Mouse (Mus musculus): ENCODE results near the gene Haus2. TPM values are rescaled to one million over a fixed set of nuclear protein-coding genes. Genes with fewer than 3 reads are reported as not detected.

Haus2 gene
- polyA plus RNA-seq, 1 experiment = 34.5 TPM

DNA sequence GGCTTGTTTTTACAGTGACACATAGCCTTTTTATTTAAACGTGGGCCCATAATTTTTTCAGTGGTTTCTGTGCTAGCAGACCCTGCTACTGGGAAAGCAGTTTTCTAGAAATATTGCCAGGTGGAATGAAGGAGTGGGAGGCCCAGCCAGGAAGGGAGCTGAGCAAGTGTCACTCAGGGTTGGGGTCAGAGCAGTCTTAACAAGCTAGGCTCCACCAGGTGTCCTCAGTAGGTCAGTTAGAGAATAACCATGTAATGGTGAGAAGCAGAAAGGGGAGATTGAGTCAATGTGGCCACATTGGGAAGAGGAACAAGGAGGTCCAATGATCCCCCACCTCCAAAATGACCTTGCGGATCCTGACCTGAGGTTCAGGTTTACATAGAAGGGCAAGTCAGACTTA is 45.5 kb downstream of the Haus2 start:
- no peaks in the 10 kb centered on the region for H3K36me3 ChIP-seq (ENCODE audit: control insufficient read depth, insufficient read depth, low read length, poor library complexity, severe bottlenecking)
- H3K9ac ChIP-seq (ENCODE audit: low read depth, poor library complexity, severe bottlenecking) = no peak overlapping the region
- H3K27ac ChIP-seq (ENCODE audit: insufficient read depth, low read length) = no peak overlapping the region
- TF ChIP-seq POLR2A (IDR thresholded peaks at IDR 0.05; ENCODE audit: insufficient read depth, low read length) = no peak
- no peak for TF ChIP-seq CTCF (IDR thresholded peaks at IDR 0.05; ENCODE audit: low read depth, low read length)
- no peak for TF ChIP-seq EP300 (IDR thresholded peaks at IDR 0.05; ENCODE audit: insufficient read depth, low read depth, low read length)
- H3K9me3 ChIP-seq (replicated peaks; ENCODE audit: control insufficient read depth, insufficient read depth, low read length, poor library complexity, severe bottlenecking) = no peaks in the 10 kb centered on the region
- H3K27me3 ChIP-seq (ENCODE audit: control insufficient read depth, insufficient read depth, low read length, poor library complexity, severe bottlenecking) = no peaks in the 10 kb centered on the region
- no peak overlapping the region for H3K4me3 ChIP-seq (ENCODE audit: low read depth, low read length)
- H3K4me1 ChIP-seq (ENCODE audit: control insufficient read depth, insufficient read depth, low read length) = no peaks in the 10 kb centered on the region

DNA sequence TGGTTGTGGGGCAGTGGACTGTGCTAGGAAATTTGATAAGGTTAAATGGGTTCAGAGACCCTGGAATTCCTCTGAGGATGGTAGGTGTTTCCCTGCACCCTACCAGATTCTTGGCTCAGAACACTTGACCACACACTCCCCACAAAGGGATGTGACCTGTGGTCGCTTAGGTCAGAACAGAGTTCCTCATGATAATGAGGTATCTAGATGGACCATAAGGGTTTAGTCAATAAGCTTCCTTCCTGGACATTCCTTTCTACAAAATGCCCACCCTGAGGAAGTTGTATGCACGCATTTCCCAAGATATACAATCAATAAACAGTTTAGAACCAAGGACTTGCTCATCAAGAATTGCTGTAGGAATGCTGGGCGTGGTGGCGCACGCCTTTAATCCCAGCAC is 46.7 kb downstream of the Haus2 start:
- no peak overlapping the region for H3K4me3 ChIP-seq (ENCODE audit: low read depth, low read length)
- no peaks in the 10 kb centered on the region for H3K4me1 ChIP-seq (ENCODE audit: control insufficient read depth, insufficient read depth, low read length)
- no peaks in the 10 kb centered on the region for H3K27me3 ChIP-seq (ENCODE audit: control insufficient read depth, insufficient read depth, low read length, poor library complexity, severe bottlenecking)
- no peak overlapping the region for H3K27ac ChIP-seq (ENCODE audit: insufficient read depth, low read length)
- H3K9me3 ChIP-seq (replicated peaks; ENCODE audit: control insufficient read depth, insufficient read depth, low read length, poor library complexity, severe bottlenecking) = no peaks in the 10 kb centered on the region
- TF ChIP-seq EP300 (IDR thresholded peaks at IDR 0.05; ENCODE audit: insufficient read depth, low read depth, low read length) (no peak), POLR2A (IDR thresholded peaks at IDR 0.05; ENCODE audit: insufficient read depth, low read length) (no peak), CTCF (IDR thresholded peaks at IDR 0.05; ENCODE audit: low read depth, low read length) (no peak)
- no peak overlapping the region for H3K9ac ChIP-seq (ENCODE audit: low read depth, poor library complexity, severe bottlenecking)
- H3K36me3 ChIP-seq (ENCODE audit: control insufficient read depth, insufficient read depth, low read length, poor library complexity, severe bottlenecking) = no peaks in the 10 kb centered on the region

DNA sequence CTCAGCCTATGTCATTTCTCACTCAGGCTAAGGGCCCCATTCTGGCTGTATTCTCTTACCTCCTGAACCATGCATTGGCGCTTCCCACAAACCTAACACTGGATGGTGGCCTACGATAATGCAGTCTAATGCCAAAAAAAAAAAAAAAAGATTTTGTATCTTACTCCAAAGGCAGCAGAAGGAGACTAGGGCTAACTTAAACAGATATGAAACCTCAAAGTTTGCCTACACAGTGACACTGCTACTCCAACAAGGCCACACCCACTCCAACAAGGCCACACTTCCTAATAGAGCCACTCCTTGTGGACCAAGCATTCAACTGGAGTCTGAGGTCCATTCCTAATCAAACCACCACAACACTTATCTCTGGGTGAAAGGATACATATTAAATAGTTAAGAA is 47.5 kb downstream of the Haus2 start:
- Histone ChIP-seq H3K4me1 (ENCODE audit: control insufficient read depth, insufficient read depth, low read length) (no peaks in the 10 kb centered on the region), H3K4me3 (ENCODE audit: low read depth, low read length) (no peak overlapping the region)
- no peak for TF ChIP-seq POLR2A (IDR thresholded peaks at IDR 0.05; ENCODE audit: insufficient read depth, low read length)
- TF ChIP-seq CTCF (IDR thresholded peaks at IDR 0.05; ENCODE audit: low read depth, low read length) = no peak
- no peak for TF ChIP-seq EP300 (IDR thresholded peaks at IDR 0.05; ENCODE audit: insufficient read depth, low read depth, low read length)

DNA sequence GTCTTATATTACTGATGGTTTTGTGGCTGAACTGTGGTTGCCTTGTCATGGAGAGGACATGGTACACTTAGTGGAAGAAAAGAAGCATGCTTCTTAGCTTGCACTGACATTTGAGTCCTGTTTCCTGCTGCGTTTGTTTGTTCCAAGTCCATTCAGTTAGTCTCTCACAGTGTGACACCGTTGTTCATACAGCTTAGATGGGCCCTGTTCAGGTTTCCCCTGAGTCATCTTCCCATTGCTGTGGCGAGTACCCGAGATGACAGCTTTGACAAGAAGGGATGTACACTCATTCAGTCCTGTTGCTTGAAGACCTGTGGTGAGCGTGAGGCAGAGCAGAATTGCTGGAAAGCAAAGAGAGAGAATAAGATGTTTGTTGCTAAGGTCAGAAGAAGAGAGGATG is 49.3 kb downstream of the Haus2 start:
- Histone ChIP-seq H3K27me3 (ENCODE audit: control insufficient read depth, insufficient read depth, low read length, poor library complexity, severe bottlenecking) (no peaks in the 10 kb centered on the region), H3K27ac (ENCODE audit: insufficient read depth, low read length) (no peak overlapping the region), H3K36me3 (ENCODE audit: control insufficient read depth, insufficient read depth, low read length, poor library complexity, severe bottlenecking) (no peaks in the 10 kb centered on the region), H3K9ac (ENCODE audit: low read depth, poor library complexity, severe bottlenecking) (no peak overlapping the region), H3K4me3 (ENCODE audit: low read depth, low read length) (no peak overlapping the region), H3K9me3 (replicated peaks; ENCODE audit: control insufficient read depth, insufficient read depth, low read length, poor library complexity, severe bottlenecking) (no peaks in the 10 kb centered on the region), H3K4me1 (ENCODE audit: control insufficient read depth, insufficient read depth, low read length) (no peaks in the 10 kb centered on the region)
- TF ChIP-seq POLR2A (IDR thresholded peaks at IDR 0.05; ENCODE audit: insufficient read depth, low read length) = no peak
- no peak for TF ChIP-seq EP300 (IDR thresholded peaks at IDR 0.05; ENCODE audit: insufficient read depth, low read depth, low read length)
- TF ChIP-seq CTCF (IDR thresholded peaks at IDR 0.05; ENCODE audit: low read depth, low read length) = no peak

More for the DNA sequence above, 47.5 kb downstream of the Haus2 start:
- Histone ChIP-seq H3K27ac (ENCODE audit: insufficient read depth, low read length) (no peak overlapping the region), H3K9me3 (replicated peaks; ENCODE audit: control insufficient read depth, insufficient read depth, low read length, poor library complexity, severe bottlenecking) (no peaks in the 10 kb centered on the region), H3K9ac (ENCODE audit: low read depth, poor library complexity, severe bottlenecking) (no peak overlapping the region), H3K36me3 (ENCODE audit: control insufficient read depth, insufficient read depth, low read length, poor library complexity, severe bottlenecking) (no peaks in the 10 kb centered on the region), H3K27me3 (ENCODE audit: control insufficient read depth, insufficient read depth, low read length, poor library complexity, severe bottlenecking) (no peaks in the 10 kb centered on the region)

DNA sequence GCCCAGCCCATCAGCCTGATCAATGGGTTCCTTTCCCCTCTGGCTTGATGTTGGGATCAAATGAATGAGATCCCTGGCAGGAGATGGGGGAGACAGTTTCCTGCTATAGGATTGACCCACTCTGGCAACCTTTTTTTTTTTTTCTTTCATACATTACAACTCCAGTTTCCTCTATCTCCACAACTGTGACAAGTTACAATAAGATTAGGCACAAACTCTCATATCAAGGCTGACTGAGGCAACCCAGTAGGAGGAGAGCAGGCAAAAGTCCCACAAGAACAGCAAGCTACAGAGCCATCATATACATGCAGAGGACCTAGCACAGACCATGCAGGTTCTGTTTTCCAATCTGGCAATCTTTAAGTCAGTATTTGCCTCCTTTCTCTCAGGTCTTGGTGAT is 50.1 kb downstream of the Haus2 start:
- H3K4me3 ChIP-seq (ENCODE audit: low read depth, low read length) = no peak overlapping the region
- TF ChIP-seq CTCF (IDR thresholded peaks at IDR 0.05; ENCODE audit: low read depth, low read length) = no peak
- no peak for TF ChIP-seq POLR2A (IDR thresholded peaks at IDR 0.05; ENCODE audit: insufficient read depth, low read length)
- TF ChIP-seq EP300 (IDR thresholded peaks at IDR 0.05; ENCODE audit: insufficient read depth, low read depth, low read length) = no peak
- H3K36me3 ChIP-seq (ENCODE audit: control insufficient read depth, insufficient read depth, low read length, poor library complexity, severe bottlenecking) = no peaks in the 10 kb centered on the region
- no peak overlapping the region for H3K27ac ChIP-seq (ENCODE audit: insufficient read depth, low read length)
- no peaks in the 10 kb centered on the region for H3K4me1 ChIP-seq (ENCODE audit: control insufficient read depth, insufficient read depth, low read length)
- H3K27me3 ChIP-seq (ENCODE audit: control insufficient read depth, insufficient read depth, low read length, poor library complexity, severe bottlenecking) = no peaks in the 10 kb centered on the region
- no peaks in the 10 kb centered on the region for H3K9me3 ChIP-seq (replicated peaks; ENCODE audit: control insufficient read depth, insufficient read depth, low read length, poor library complexity, severe bottlenecking)
- H3K9ac ChIP-seq (ENCODE audit: low read depth, poor library complexity, severe bottlenecking) = no peak overlapping the region

DNA sequence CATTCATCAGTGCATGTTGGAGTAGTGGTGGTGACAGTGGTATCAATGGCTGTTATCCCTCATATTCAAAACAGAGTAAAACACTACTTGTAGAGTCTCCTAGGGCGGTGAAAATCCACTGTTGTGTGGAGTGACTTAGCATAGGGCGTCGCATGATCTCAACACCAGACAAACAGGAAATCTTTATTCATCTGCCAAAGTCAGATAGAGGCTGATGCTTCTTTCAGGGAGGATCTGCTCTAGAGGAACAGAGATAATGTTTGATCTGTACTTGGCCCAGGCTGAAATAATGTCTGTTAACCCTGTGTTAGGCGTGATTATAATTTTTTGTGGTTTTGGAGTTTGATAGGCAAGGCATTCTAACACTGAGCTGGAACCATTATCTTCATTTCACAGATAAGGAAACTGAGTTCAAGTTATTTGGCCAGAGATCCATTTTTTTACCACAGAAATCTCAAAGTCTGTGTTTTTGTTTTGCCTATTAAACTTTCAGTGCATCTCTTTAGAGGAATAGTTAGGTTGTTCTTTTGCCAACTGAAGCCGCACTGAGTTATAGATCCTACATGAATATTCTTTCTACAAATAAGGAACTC is 51.4 kb downstream of the Haus2 start:
- Histone ChIP-seq H3K9ac (ENCODE audit: low read depth, poor library complexity, severe bottlenecking) (no peak overlapping the region), H3K4me3 (ENCODE audit: low read depth, low read length) (no peak overlapping the region), H3K36me3 (ENCODE audit: control insufficient read depth, insufficient read depth, low read length, poor library complexity, severe bottlenecking) (no peaks in the 10 kb centered on the region), H3K9me3 (replicated peaks; ENCODE audit: control insufficient read depth, insufficient read depth, low read length, poor library complexity, severe bottlenecking) (no peaks in the 10 kb centered on the region), H3K27me3 (ENCODE audit: control insufficient read depth, insufficient read depth, low read length, poor library complexity, severe bottlenecking) (no peaks in the 10 kb centered on the region), H3K27ac (ENCODE audit: insufficient read depth, low read length) (no peak overlapping the region), H3K4me1 (ENCODE audit: control insufficient read depth, insufficient read depth, low read length) (no peaks in the 10 kb centered on the region)
- TF ChIP-seq CTCF (IDR thresholded peaks at IDR 0.05; ENCODE audit: low read depth, low read length) (no peak), EP300 (IDR thresholded peaks at IDR 0.05; ENCODE audit: insufficient read depth, low read depth, low read length) (no peak), POLR2A (IDR thresholded peaks at IDR 0.05; ENCODE audit: insufficient read depth, low read length) (no peak)

All from ES-Bruce4 (cell line).